Mouse (Mus musculus): ENCODE measurements around the gene Gpr176.

- TF ChIP-seq CTCF (IDR thresholded peaks at IDR 0.05; ENCODE audit: control insufficient read depth, insufficient read depth, insufficient read length) (no peak), MAX (IDR thresholded peaks at IDR 0.05) (no peak), CEBPB (IDR thresholded peaks at IDR 0.05; ENCODE audit: low read depth) (no peak)
Observed at GRCm38 (mm10) chr2:118353498-118353897, 19.7 kb downstream of the Gpr176 start.

Measured in C2C12 (cell line).